Mouse (Mus musculus): ENCODE measurements around the gene Gipc1. TPM values are rescaled to one million over a fixed set of nuclear protein-coding genes. Genes with fewer than 3 reads are reported as not detected.

Gipc1 gene
- polyA plus RNA-seq, 1 experiment from 2014 or later, result 182 TPM

- 14% methylated on average over 14 of the region's 14 CpGs for WGBS
- no peaks in the 10 kb centered on the region for H3K27me3 ChIP-seq
- H3K9ac ChIP-seq, result no peak within 1 kb of the TSS
- H3K4me2 ChIP-seq, result peak within 1 kb of the TSS; percentile 82
- H3K4me1 ChIP-seq, result peaks cover 70% of the 10 kb centered on the region
- no peaks in the 10 kb centered on the region for H3K9me3 ChIP-seq
- ATAC-seq (ENCODE audit: insufficient number of reproducible peaks, low FRiP score, low TSS enrichment, low read depth), result peak; percentile 41; the same call in 1 of the 2 replicates
- H3K36me3 ChIP-seq, result peaks cover 40% of the 10 kb centered on the region
- H3K27ac ChIP-seq, result peak within 1 kb of the TSS; percentile 77
- H3K4me3 ChIP-seq, result peak within 1 kb of the TSS; percentile 6; the same call in 1 of the 2 replicates
These were observed 13.7 kb downstream of the Gipc1 start, which contains the start of gene Ptger1 for GRCm38 (mm10) chr8:83665969-83666865. Gene Ptger1, plus strand, starts transcription at chr8:83666678.

DNA sequence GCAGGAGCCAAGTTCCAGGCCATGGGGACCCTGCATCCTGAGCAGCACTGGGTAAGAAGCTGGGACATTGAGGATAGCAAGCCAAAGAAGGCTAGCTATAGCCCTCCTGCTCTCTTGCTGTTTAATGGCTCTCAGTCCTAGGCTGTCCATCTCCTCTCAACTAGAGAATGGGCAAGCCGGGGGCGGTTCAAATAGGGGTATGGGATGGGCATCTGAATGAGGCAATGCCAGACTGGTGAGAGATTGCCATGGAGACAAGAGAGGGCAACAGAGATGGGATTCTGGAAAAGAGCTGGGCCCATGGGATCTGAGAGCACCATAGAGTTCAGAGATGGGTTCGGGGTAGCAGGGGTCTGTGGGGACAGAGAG lies 14.4 kb downstream of the Gipc1 start:
- no peak overlapping the region for H3K9ac ChIP-seq
- peak overlapping the region; percentile 24 for H3K4me2 ChIP-seq
- H3K9me3 ChIP-seq, result no peaks in the 10 kb centered on the region
- 94% methylated on average over 3 of the region's 3 CpGs for WGBS
- ATAC-seq (ENCODE audit: insufficient number of reproducible peaks, low FRiP score, low TSS enrichment, low read depth), result no peak
- 0 out of 2 replicates have a peak overlapping the region, but pooled peaks have one; percentile 6 for H3K4me3 ChIP-seq
- peaks cover 46% of the 10 kb centered on the region for H3K36me3 ChIP-seq
- no peaks in the 10 kb centered on the region for H3K27me3 ChIP-seq
- H3K4me1 ChIP-seq, result peaks cover 64% of the 10 kb centered on the region
- H3K27ac ChIP-seq, result peak overlapping the region; percentile 77

DNA sequence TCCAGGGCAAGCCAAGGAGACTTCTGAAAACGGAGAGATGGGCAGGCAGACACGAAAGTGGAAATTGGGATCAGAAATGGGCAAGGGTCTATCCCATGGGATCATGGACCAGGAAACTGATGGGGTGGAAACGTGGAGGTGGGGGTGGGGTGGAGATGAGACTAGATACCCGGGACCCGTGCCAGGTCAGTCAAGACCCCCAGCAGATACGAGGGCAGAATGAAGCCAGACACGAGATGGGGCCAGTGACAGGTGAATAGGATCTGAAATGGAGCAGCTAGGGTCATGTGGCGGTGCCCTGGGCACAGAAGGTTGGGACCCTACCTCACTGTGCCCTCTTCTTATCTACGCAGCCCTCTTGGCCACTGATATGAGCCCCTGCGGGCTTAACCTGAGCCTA lies 15.0 kb downstream of the Gipc1 start:
- H3K27ac ChIP-seq, result no peak overlapping the region; the same call in 1 of the 2 replicates
- no peak overlapping the region for H3K9ac ChIP-seq

DNA sequence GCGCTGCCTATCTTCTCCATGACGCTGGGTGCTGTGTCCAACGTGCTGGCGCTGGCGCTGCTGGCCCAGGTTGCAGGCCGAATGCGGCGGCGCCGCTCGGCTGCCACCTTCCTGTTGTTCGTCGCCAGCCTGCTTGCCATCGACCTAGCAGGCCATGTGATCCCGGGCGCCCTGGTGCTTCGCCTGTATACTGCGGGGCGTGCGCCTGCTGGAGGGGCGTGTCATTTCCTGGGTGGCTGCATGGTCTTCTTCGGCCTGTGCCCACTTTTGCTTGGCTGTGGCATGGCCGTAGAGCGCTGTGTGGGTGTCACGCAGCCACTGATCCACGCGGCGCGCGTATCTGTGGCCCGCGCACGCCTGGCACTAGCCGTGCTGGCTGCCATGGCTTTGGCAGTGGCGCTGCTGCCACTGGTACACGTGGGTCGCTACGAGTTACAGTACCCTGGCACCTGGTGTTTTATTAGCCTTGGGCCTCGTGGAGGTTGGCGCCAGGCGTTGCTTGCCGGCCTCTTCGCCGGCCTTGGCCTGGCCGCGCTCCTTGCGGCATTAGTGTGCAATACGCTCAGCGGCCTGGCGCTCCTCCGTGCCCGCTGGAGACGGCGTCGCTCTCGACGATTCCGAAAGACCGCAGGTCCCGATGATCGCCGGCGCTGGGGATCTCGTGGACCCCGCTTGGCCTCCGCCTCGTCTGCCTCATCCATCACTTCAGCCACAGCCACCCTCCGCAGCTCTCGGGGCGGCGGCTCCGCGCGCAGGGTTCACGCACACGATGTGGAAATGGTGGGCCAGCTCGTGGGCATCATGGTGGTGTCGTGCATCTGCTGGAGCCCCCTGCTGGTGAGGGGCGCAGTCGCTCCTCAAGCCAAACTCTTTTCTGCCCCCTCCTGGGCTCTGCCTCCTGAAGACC lies 15.8 kb downstream of the Gipc1 start:
- peak overlapping the region; percentile 43 for H3K4me3 ChIP-seq
- H3K9ac ChIP-seq, result peak overlapping the region; percentile 31
- peak overlapping the region; percentile 54 for H3K27ac ChIP-seq
- peak overlapping the region; percentile 82 for H3K4me2 ChIP-seq
- ATAC-seq (ENCODE audit: insufficient number of reproducible peaks, low FRiP score, low TSS enrichment, low read depth), result no peak
- H3K27me3 ChIP-seq, result no peaks in the 10 kb centered on the region
- no peaks in the 10 kb centered on the region for H3K9me3 ChIP-seq
- peaks cover 54% of the 10 kb centered on the region for H3K36me3 ChIP-seq
- WGBS, result 22% methylated on average over 80 of the region's 80 CpGs
- H3K4me1 ChIP-seq, result peaks cover 52% of the 10 kb centered on the region

More for the DNA sequence above, 15.0 kb downstream of the Gipc1 start:
- Histone ChIP-seq H3K4me3 (peak overlapping the region; percentile 43; the same call in 1 of the 2 replicates), H3K36me3 (peaks cover 53% of the 10 kb centered on the region), H3K4me1 (peaks cover 57% of the 10 kb centered on the region), H3K9me3 (no peaks in the 10 kb centered on the region), H3K27me3 (no peaks in the 10 kb centered on the region), H3K4me2 (peak overlapping the region; percentile 82)
- WGBS, result 82% methylated on average over 10 of the region's 10 CpGs
- no peak for ATAC-seq (ENCODE audit: insufficient number of reproducible peaks, low FRiP score, low TSS enrichment, low read depth)

DNA sequence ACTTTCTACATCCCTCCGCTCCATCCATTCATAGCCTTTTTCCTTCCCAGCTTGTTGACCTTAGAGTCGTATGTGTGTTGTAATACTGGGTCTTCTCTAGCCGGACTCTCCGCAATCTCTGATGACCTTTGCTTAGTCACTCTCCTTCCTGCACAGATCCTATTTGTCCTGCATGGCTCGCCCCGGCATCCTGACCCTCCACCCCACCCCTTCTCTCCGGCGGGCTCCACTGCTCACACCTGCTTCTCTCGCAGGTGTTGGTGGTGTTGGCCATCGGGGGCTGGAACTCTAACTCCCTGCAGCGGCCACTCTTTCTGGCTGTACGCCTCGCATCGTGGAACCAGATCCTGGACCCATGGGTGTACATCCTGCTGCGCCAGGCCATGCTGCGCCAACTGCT lies 16.5 kb downstream of the Gipc1 start:
- H3K4me2 ChIP-seq, result peak overlapping the region; percentile 82; the same call in 1 of the 2 replicates
- no peak overlapping the region for H3K27ac ChIP-seq
- peaks cover 48% of the 10 kb centered on the region for H3K4me1 ChIP-seq
- H3K9ac ChIP-seq, result no peak overlapping the region
- H3K27me3 ChIP-seq, result no peaks in the 10 kb centered on the region
- 77% methylated on average over 16 of the region's 16 CpGs for WGBS
- no peak for ATAC-seq (ENCODE audit: insufficient number of reproducible peaks, low FRiP score, low TSS enrichment, low read depth)
- no peaks in the 10 kb centered on the region for H3K9me3 ChIP-seq
- peaks cover 53% of the 10 kb centered on the region for H3K36me3 ChIP-seq
- peak overlapping the region; percentile 43; the same call in 1 of the 2 replicates for H3K4me3 ChIP-seq

DNA sequence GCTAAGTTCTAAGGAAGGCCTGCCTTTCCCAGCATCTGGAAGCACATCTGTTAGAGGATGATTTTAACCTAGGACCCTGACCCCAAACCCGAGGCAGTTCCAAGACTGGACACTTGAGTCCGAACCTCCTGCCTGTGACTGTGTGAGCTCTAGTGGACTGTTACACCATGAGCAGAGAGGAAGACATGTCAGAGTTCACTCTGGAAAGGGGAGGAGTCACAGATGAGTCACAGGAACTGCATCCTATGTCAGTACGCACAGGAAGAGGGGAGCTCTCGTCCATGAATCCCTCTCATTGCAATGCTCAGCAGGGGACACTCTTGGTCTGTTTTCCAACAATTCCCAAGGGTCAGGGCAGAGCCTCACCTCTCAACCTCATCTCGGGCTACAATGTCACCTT lies 20.5 kb downstream of the Gipc1 start:
- H3K27me3 ChIP-seq, result no peaks in the 10 kb centered on the region
- H3K27ac ChIP-seq, result no peak overlapping the region
- H3K4me3 ChIP-seq, result no peak overlapping the region
- peaks cover 69% of the 10 kb centered on the region for H3K36me3 ChIP-seq
- ATAC-seq (ENCODE audit: insufficient number of reproducible peaks, low FRiP score, low TSS enrichment, low read depth), result no peak
- H3K9me3 ChIP-seq, result no peaks in the 10 kb centered on the region
- H3K4me2 ChIP-seq, result no peak overlapping the region
- 63% methylated on average over 5 of the region's 5 CpGs for WGBS
- H3K4me1 ChIP-seq, result peaks cover 9% of the 10 kb centered on the region
- no peak overlapping the region for H3K9ac ChIP-seq

DNA sequence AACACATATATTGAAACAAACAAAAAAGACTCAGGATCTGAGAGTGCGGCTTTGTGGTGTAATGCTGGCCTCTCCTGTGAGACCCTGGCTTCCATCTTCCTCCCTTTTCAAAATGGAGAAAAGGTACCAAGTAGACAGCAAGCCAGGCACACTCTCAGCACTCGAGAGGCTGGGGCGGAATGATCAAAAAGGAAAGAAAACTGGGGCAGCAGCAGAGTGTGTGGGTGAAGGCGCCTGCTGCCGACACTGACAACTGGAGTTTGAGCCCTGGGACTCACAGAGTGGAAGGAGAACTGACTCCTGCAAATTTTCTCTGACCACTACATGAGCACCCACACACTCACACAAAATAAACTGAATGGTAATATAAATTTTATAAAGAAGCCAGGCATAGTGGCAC lies 22.0 kb downstream of the Gipc1 start:
- H3K4me2 ChIP-seq, result no peak overlapping the region
- H3K4me1 ChIP-seq, result no peaks in the 10 kb centered on the region
- peaks cover 79% of the 10 kb centered on the region for H3K36me3 ChIP-seq
- no peak for ATAC-seq (ENCODE audit: insufficient number of reproducible peaks, low FRiP score, low TSS enrichment, low read depth)
- H3K9ac ChIP-seq, result no peak overlapping the region
- no peaks in the 10 kb centered on the region for H3K9me3 ChIP-seq
- 82% methylated on average over 5 of the region's 5 CpGs for WGBS
- H3K27me3 ChIP-seq, result no peaks in the 10 kb centered on the region
- no peak overlapping the region for H3K27ac ChIP-seq
- no peak overlapping the region for H3K4me3 ChIP-seq

GRCm38 (mm10) chr8:83679866-83680265 lies 27.4 kb downstream of the Gipc1 start:
- WGBS, result 80% methylated on average over 12 of the region's 12 CpGs
- no peaks in the 10 kb centered on the region for H3K27me3 ChIP-seq
- no peak overlapping the region for H3K27ac ChIP-seq
- H3K36me3 ChIP-seq, result peaks cover 64% of the 10 kb centered on the region
- H3K9me3 ChIP-seq, result no peaks in the 10 kb centered on the region
- H3K4me3 ChIP-seq, result no peak overlapping the region
- no peak overlapping the region for H3K4me2 ChIP-seq
- H3K4me1 ChIP-seq, result peaks cover 13% of the 10 kb centered on the region
- no peak for ATAC-seq (ENCODE audit: insufficient number of reproducible peaks, low FRiP score, low TSS enrichment, low read depth)
- no peak overlapping the region for H3K9ac ChIP-seq

DNA sequence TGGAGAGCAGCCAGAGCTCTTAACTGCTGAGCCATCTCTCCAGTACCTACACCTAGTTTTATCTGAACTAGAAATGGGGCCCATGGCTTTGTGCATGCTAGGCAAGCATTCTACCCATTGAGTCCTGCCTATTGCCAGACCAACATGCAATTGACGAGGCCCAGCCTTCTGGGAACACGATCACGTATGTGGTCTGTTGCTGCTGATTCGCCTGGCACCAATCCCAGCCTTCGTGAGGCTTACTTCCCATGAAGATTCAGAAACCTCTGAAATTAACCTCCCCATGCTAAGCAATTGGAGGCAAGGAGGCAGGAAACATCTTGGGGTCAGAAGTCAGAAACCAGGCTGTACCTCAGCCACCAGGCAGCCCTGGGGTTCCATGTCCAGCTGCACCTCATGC lies 28.1 kb downstream of the Gipc1 start:
- H3K9ac ChIP-seq, result no peak overlapping the region
- no peak overlapping the region for H3K4me3 ChIP-seq
- no peaks in the 10 kb centered on the region for H3K27me3 ChIP-seq
- H3K4me2 ChIP-seq, result no peak overlapping the region
- peak overlapping the region; percentile 77 for H3K27ac ChIP-seq
- ATAC-seq (ENCODE audit: insufficient number of reproducible peaks, low FRiP score, low TSS enrichment, low read depth), result no peak
- no peaks in the 10 kb centered on the region for H3K9me3 ChIP-seq
- H3K4me1 ChIP-seq, result peaks cover 13% of the 10 kb centered on the region
- peaks cover 69% of the 10 kb centered on the region for H3K36me3 ChIP-seq
- 50% methylated on average over 5 of the region's 5 CpGs for WGBS

DNA sequence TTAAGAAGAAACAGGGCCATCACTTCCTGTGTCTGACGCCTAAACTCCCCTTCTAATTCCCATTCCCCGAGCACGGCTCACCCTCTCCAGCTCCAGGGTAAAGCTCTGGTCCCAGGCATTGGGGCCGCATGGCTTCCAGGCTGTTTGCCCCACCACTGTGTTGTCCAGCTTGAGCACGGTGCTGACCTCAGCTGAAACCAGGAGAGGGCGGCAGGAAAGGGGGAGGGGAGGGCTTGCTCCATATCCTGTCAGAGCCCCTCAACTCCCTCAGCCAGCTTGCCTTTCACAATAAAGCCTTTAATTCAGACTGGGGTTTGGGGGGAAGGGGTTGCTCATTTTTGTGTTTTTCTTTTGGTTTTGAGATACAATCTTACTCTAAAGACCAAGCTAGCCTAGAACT lies 28.6 kb downstream of the Gipc1 start:
- no peaks in the 10 kb centered on the region for H3K27me3 ChIP-seq
- WGBS, result 14% methylated on average over 6 of the region's 6 CpGs
- H3K9ac ChIP-seq, result no peak overlapping the region
- H3K4me1 ChIP-seq, result peaks cover 13% of the 10 kb centered on the region
- H3K9me3 ChIP-seq, result no peaks in the 10 kb centered on the region
- no peak overlapping the region for H3K4me2 ChIP-seq
- H3K4me3 ChIP-seq, result no peak overlapping the region
- H3K27ac ChIP-seq, result peak overlapping the region; percentile 77
- ATAC-seq (ENCODE audit: insufficient number of reproducible peaks, low FRiP score, low TSS enrichment, low read depth), result no peak
- peaks cover 70% of the 10 kb centered on the region for H3K36me3 ChIP-seq

DNA sequence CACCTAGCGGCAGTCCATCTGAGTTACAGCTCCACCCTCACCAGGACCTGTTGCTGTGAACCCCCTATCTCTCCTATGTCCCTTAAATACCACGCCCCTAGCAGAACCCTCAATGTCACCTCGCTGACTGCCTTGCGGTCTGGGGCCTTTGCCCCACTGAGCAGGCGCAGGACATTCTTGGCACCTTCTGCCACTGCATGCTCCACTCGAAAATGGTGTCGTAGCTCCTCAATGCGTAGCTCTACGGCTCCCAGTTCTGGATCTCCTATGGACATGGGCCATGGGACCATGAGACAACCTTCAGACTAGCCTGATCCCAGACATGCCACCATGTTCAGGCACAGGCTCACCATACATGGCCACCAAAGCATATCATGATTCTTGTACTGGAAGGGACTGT lies 32.0 kb downstream of the Gipc1 start:
- Histone ChIP-seq H3K27me3 (no peaks in the 10 kb centered on the region), H3K36me3 (peaks cover 61% of the 10 kb centered on the region), H3K9ac (no peak overlapping the region), H3K9me3 (no peaks in the 10 kb centered on the region), H3K4me1 (peaks cover 13% of the 10 kb centered on the region), H3K27ac (no peak overlapping the region), H3K4me3 (no peak overlapping the region), H3K4me2 (no peak overlapping the region)
- WGBS, result 95% methylated on average over 9 of the region's 9 CpGs
- ATAC-seq (ENCODE audit: insufficient number of reproducible peaks, low FRiP score, low TSS enrichment, low read depth), result no peak
